Mouse (Mus musculus) limb, embryonic 14.5 days (tissue): ENCODE measurements around the gene Smad3. TPM values are rescaled to one million over a fixed set of nuclear protein-coding genes. Genes with fewer than 3 reads are reported as not detected.

Experiments
- ATAC-seq: fragments of 200-750 bp; cut with Nextera tagmentation; 2 replicates; pipeline ENCODE4 v1.8.0; 2017; ENCODE audit warnings: low read depth, moderate number of reproducible peaks, moderate TSS enrichment; ENCODE audit not compliant: low FRiP score
- DNase-seq: peaks from one replicate; pipeline ENCODE4 v3.0.0-alpha.2; 2015; ENCODE audit warnings: low spot score
- H3K27ac ChIP-seq: fragments of 300-500 bp; sonication (generic); replicated peaks from 2 replicates; pipeline ENCODE4 v1.5.1; 2014; ENCODE audit warnings: low read depth, mild to moderate bottlenecking, low read length, moderate library complexity, mixed read lengths
- H3K27me3 ChIP-seq: fragments of 300-500 bp; sonication (generic); 2 replicates; pipeline ENCODE4 v1.6.1; 2014; ENCODE audit warnings: low read length, mixed read lengths; ENCODE audit not compliant: control insufficient read depth, insufficient read depth
- H3K36me3 ChIP-seq: fragments of 300-500 bp; sonication (generic); 2 replicates; pipeline ENCODE4 v1.6.1; 2014; ENCODE audit warnings: mild to moderate bottlenecking, low read length, moderate library complexity, mixed read lengths; ENCODE audit not compliant: control insufficient read depth, insufficient read depth
- H3K4me1 ChIP-seq: fragments of 300-500 bp; sonication (generic); 2 replicates; pipeline ENCODE4 v1.6.1; 2014; ENCODE audit warnings: antibody characterized with exemption, low read length, mixed read lengths; ENCODE audit not compliant: control insufficient read depth, insufficient read depth
- H3K4me2 ChIP-seq: fragments of 300-500 bp; sonication (generic); replicated peaks from 2 replicates; pipeline ENCODE4 v1.6.1; 2014; ENCODE audit warnings: low read depth, mild to moderate bottlenecking, low read length, moderate library complexity; ENCODE audit not compliant: severe bottlenecking
- H3K4me3 ChIP-seq: fragments of 300-500 bp; sonication (generic); replicated peaks from 2 replicates; pipeline ENCODE4 v1.5.1; 2014; ENCODE audit warnings: low read length
- H3K9ac ChIP-seq: fragments of 300-500 bp; sonication (generic); 2 replicates; pipeline ENCODE4 v1.6.1; 2014; ENCODE audit warnings: mild to moderate bottlenecking, low read depth, low read length, moderate library complexity; ENCODE audit not compliant: severe bottlenecking
- H3K9me3 ChIP-seq: fragments of 300-500 bp; sonication (generic); 2 replicates; pipeline ENCODE4 v1.6.1; 2016; ENCODE audit warnings: low read length; ENCODE audit not compliant: control insufficient read depth
- POLR2A ChIP-seq: fragments of 200-500 bp; IDR thresholded peaks from 2 replicates; pipeline ENCODE4 v1.8.0; 2012; ENCODE audit warnings: inconsistent platforms, mild to moderate bottlenecking, moderate library complexity, borderline replicate concordance; ENCODE audit not compliant: insufficient read depth, insufficient read length; ENCODE audit errors: extremely low read depth
- WGBS: fragments of 180-500 bp; shearing (Covaris S2); extraction: QIAGEN DNeasy Blood & Tissue Kit; methylation state at CpG from one replicate; pipeline ENCODE4 v1.1.7; 2014; 5-methylcytosine and 5-hydroxymethylcytosine counted together
- polyA plus RNA-seq, 2 experiments: library from polyadenylated mRNA; depleted of rRNA in 1 of 2; stranded (reverse) in 1 of 2; unstranded in 1 of 2; fragments of >200 nt; fragmentation: Nextera tagmentation in 1 of 2; extraction: Ambion mirVana in 1 of 2; gene quantifications; 2 replicates each; pipeline versions ENCODE4 v1.2.1 to v1.2.3; 2012 to 2014

Smad3 gene
- polyA plus RNA-seq, 2 experiments: 25.1 to 50.9 TPM

DNA sequence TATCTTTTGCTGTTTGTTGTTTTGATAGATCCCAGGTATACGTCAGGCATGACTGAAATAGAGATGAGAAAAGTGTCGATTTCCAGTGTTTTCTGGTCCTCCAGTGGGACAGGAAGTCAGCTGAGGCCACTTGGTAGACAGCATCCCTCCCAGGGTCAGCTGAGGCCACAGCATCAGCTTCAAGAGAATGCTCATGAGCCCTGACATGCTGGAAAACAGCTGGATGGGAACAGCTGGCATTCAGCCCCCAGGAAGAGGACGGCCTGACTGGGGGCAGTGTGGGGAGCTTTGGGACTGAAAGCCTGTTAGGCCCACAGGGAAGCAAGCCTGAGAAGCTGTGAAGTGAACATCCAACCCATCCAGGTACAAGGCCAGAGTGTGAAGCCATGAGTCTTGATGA lies 38.6 kb upstream of the Smad3 start:
- WGBS: 72% methylated on average over 3 of the region's 3 CpGs
- no peaks in the 10 kb centered on the region for H3K27me3 ChIP-seq
- DNase-seq (no peak), ATAC-seq (no peak)
- H3K27ac ChIP-seq: no peak overlapping the region
- H3K4me3 ChIP-seq: no peak overlapping the region
- H3K36me3 ChIP-seq: no peaks in the 10 kb centered on the region
- H3K4me2 ChIP-seq: no peak overlapping the region
- TF ChIP-seq POLR2A: no peak
- H3K9me3 ChIP-seq: no peaks in the 10 kb centered on the region
- no peak overlapping the region for H3K9ac ChIP-seq
- H3K4me1 ChIP-seq: peaks cover 11% of the 10 kb centered on the region

DNA sequence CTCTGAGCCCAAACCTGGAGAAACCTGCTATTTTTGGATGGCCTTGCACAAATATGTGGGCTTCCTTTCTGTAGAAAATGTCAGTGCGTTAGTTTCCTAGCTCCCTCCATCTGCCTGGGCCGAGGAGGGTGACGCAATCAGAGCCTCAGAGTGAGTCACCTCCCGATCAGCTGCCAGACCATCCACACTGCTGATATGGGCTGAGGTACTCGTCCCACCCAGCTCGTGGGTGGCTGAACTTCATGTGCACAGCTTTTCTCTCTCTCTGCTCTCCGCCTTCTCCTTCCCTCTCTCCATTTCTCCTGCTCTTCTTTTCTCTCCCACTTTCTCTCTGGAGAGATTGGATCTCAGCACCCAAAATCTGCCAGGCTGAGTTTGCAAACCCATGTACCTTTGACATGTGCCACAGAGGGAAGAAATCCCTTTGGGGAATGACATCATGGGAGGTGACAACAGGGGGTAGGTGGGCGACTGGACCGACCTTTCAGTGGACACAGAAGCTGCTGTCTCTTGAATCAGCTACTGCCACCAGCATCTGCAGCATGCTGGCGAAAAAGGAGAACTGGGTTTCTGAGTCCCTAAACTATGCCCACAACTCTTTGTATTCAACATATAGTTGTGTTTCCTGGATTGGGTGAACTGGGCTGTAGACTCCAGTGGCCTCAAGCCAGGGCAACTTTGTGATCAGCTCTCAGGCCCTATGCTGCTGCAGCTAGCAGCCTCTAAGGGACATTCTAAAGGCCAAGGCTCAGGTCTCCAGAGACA lies 36.1 kb upstream of the Smad3 start:
- Histone ChIP-seq H3K4me1 (peaks cover 23% of the 10 kb centered on the region), H3K4me2 (no peak overlapping the region), H3K4me3 (no peak overlapping the region), H3K36me3 (no peaks in the 10 kb centered on the region), H3K27me3 (no peaks in the 10 kb centered on the region), H3K27ac (0 out of 2 replicates have a peak overlapping the region, but pooled peaks have one; percentile 38), H3K9me3 (no peaks in the 10 kb centered on the region), H3K9ac (no peak overlapping the region; the same call in 1 of the 2 replicates)
- ATAC-seq (no peak), DNase-seq (peak; percentile 45)
- WGBS: 62% methylated on average over 10 of the region's 10 CpGs
- no peak for TF ChIP-seq POLR2A

DNA sequence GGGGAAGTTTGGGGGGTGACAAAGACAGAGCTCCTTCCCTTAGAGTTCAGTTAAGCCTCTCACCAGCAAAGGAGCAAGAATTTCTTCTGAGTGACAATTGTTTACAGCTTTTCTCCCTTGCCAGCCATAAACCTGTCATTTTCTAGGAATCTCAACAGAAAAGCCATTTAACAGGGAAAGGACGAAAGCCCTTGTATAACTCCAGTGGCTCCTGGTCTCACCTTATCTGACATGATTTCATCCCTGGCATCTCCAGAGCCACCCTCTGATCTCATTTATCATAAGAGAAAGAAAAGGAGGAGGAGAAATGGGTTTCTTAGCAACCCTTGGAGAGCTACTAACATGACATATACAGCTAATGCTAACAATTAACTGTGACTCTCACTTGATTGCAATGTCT lies 33.9 kb upstream of the Smad3 start:
- Histone ChIP-seq H3K9ac (no peak overlapping the region), H3K9me3 (no peaks in the 10 kb centered on the region), H3K27me3 (no peaks in the 10 kb centered on the region), H3K36me3 (no peaks in the 10 kb centered on the region), H3K27ac (no peak overlapping the region), H3K4me3 (no peak overlapping the region), H3K4me1 (peaks cover 36% of the 10 kb centered on the region), H3K4me2 (no peak overlapping the region)
- 58% methylated on average over 1 of the region's 1 CpGs for WGBS
- no peak for TF ChIP-seq POLR2A
- ATAC-seq: no peak
- no peak for DNase-seq

DNA sequence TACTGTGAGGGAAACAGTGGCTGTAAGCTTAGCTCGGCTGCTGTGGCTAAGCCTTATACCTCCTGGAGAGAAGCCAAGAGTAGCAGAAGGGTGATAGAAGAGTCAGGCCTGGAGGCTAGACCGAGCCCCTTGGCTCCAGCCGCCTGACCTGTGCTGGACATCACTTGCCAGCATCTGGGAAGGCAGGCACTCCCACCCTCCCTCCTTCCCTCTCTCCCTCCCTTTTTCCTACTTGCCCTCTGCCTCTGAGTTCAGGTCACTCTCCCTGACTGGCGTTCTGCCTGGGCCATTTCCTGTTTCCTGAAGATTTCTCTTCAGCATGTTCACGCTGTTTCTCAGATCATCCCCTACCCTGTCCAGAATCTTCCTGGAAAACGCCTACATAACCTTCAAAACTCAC lies 33.5 kb upstream of the Smad3 start:
- no peak for ATAC-seq
- H3K27ac ChIP-seq: no peak overlapping the region
- TF ChIP-seq POLR2A: no peak

DNA sequence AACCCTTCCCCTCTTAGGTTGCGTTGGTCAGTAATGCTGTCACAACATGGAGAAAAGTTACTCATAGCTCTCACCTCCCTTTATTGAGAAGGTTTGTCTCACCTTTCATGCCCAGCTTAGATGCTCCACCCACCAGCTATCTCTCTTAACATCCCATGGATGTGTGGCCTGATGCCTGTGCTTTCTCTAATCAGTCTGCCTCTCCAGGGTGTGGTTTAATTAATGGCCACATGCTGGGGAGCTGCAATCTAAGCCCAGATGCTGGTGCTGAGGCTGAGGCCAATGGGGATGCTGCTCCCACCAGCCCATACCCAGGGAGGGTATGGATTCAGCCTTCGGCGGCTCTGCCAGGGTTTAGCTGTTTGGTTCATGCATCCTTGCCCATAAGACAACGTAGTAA lies 32.4 kb upstream of the Smad3 start:
- ATAC-seq: no peak
- Histone ChIP-seq H3K4me2 (no peak overlapping the region), H3K4me1 (peaks cover 44% of the 10 kb centered on the region), H3K36me3 (no peaks in the 10 kb centered on the region), H3K27ac (no peak overlapping the region), H3K9me3 (no peaks in the 10 kb centered on the region), H3K4me3 (no peak overlapping the region), H3K9ac (no peak overlapping the region), H3K27me3 (no peaks in the 10 kb centered on the region)
- 91% methylated on average over 4 of the region's 4 CpGs for WGBS
- no peak for TF ChIP-seq POLR2A
- DNase-seq: no peak

More for the DNA sequence above, 33.5 kb upstream of the Smad3 start:
- Histone ChIP-seq H3K27me3 (no peaks in the 10 kb centered on the region), H3K4me3 (no peak overlapping the region), H3K9me3 (no peaks in the 10 kb centered on the region), H3K4me1 (peaks cover 37% of the 10 kb centered on the region), H3K36me3 (no peaks in the 10 kb centered on the region), H3K4me2 (no peak overlapping the region), H3K9ac (no peak overlapping the region)
- no peak for DNase-seq
- WGBS: 22% methylated on average over 6 of the region's 6 CpGs

DNA sequence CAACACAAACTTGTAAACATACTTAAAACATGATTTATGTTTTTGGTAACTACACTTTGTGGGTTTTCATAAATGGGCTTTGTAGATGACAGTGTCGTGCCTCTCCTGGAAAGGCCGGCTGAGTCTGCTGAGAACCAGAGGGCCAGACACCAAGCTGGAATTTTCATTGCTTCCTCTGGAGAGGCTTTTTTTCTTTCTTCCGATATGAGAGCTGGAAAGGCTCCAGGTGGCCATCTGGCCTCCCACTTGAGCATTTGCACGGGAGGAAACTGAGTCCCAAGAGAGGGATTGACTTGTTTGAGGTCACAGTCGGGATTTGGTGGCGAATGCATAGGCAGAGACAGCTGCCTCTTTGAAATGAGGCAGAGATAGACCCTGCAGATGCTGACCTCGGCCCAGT lies 31.6 kb upstream of the Smad3 start:
- DNase-seq: peak; percentile 62
- Histone ChIP-seq H3K27ac (no peak overlapping the region), H3K27me3 (no peaks in the 10 kb centered on the region), H3K4me3 (no peak overlapping the region), H3K9me3 (no peaks in the 10 kb centered on the region), H3K9ac (no peak overlapping the region), H3K4me1 (peaks cover 38% of the 10 kb centered on the region), H3K4me2 (no peak overlapping the region), H3K36me3 (no peaks in the 10 kb centered on the region)
- peak; percentile 32; the same call in 1 of the 2 replicates for ATAC-seq
- WGBS: 16% methylated on average over 7 of the region's 7 CpGs
- no peak for TF ChIP-seq POLR2A
